Mouse (Mus musculus) embryonic fibroblast, embryonic 13.5 days (primary cell): ENCODE data around the gene Prnd. TPM values are rescaled to one million over a fixed set of nuclear protein-coding genes. Genes with fewer than 3 reads are reported as not detected.

Experiments used
- H3K27ac ChIP-seq: 2 replicates; pipeline ENCODE4 v1.5.1; 2012; ENCODE audit warnings: low read length, control low read depth, inconsistent platforms; ENCODE audit not compliant: insufficient read depth
- H3K4me1 ChIP-seq: 2 replicates; pipeline ENCODE4 v1.6.1; 2011; ENCODE audit warnings: low read length; ENCODE audit not compliant: control insufficient read depth, insufficient read depth
- H3K4me3 ChIP-seq: 2 replicates; pipeline ENCODE4 v1.5.1; 2011; ENCODE audit warnings: mild to moderate bottlenecking, control low read depth, low read length; ENCODE audit not compliant: insufficient read depth
- CTCF ChIP-seq: IDR thresholded peaks from 2 replicates; pipeline ENCODE4 v1.5.1; 2011; ENCODE audit warnings: mild to moderate bottlenecking, control low read depth, low read length, moderate library complexity, borderline replicate concordance; ENCODE audit not compliant: insufficient read depth
- POLR2A ChIP-seq: IDR thresholded peaks from 2 replicates; pipeline ENCODE4 v1.6.1; 2011; ENCODE audit warnings: low read depth, mild to moderate bottlenecking, control low read depth, low read length, moderate library complexity
- polyA plus RNA-seq: library from polyadenylated mRNA; stranded (reverse); fragments of >200 nt; gene quantifications from 2 replicates; pipeline ENCODE4 v1.2.4, GENCODE M21; 2011; ENCODE audit warnings: low read depth; ENCODE audit not compliant: missing spikeins, insufficient read length

Prnd gene
- polyA plus RNA-seq, 1 experiment: 1.3 TPM

- TF ChIP-seq POLR2A (no peak), CTCF (no peak)
- no peaks in the 10 kb centered on the region for H3K4me1 ChIP-seq
- H3K4me3 ChIP-seq: no peak overlapping the region
- H3K27ac ChIP-seq: no peak overlapping the region
Measured at GRCm38 (mm10) chr2:131996369-131996768, 45.7 kb downstream of the Prnd start.

DNA sequence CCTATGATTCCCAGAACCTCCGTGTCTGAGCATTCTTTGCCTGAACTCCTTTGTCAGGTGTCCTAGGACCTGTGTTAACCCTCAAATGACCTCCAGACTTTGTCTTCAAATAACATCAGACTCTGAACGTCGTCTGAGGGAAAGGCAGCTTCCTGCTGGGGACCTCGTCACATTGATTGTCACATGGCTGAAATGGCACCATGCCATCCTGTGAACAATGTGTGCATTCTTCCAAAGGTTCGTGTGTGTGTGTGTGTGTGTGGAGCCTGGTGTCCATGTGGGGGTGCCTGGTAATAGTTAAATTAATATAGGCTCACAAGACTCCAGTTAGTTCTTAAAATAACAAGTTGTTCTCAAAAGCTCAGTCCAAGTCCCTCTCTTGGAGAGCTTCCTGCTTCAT is 46.7 kb downstream of the Prnd start:
- no peaks in the 10 kb centered on the region for H3K4me1 ChIP-seq
- H3K4me3 ChIP-seq: no peak overlapping the region
- TF ChIP-seq CTCF (no peak), POLR2A (no peak)
- H3K27ac ChIP-seq: no peak overlapping the region

DNA sequence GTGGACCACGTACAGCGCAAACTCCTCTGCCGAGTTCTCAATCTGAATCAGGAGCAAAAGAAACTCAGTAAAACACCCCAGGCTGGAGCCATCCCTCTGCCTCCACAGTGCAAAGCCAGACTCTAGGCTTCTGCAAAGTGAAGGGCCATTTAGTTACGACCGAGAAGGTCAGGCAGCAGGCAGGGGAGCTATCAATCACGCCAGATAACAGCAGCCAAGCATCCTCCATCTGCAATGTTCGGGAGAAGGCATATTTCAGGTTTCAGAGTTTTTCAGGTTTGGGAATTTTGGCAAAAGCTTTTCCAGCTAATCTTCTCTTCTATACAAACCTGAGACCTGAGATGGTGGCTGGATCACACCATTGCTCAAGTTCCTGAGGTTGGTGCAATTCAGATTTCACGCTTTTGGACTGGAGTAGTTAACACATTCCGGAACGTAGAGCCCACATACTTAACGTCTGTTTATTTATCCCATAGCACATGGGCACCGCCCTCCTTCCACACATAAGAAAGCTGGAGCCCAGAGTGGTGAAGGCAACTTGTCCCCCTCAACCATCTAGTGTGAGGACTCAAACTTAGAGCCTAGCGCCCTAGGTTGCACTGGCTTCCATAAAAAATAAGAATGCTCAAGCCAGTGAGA is 51.2 kb downstream of the Prnd start:
- peaks cover 17% of the 10 kb centered on the region for H3K4me1 ChIP-seq
- TF ChIP-seq CTCF: no peak
- no peak for TF ChIP-seq POLR2A

DNA sequence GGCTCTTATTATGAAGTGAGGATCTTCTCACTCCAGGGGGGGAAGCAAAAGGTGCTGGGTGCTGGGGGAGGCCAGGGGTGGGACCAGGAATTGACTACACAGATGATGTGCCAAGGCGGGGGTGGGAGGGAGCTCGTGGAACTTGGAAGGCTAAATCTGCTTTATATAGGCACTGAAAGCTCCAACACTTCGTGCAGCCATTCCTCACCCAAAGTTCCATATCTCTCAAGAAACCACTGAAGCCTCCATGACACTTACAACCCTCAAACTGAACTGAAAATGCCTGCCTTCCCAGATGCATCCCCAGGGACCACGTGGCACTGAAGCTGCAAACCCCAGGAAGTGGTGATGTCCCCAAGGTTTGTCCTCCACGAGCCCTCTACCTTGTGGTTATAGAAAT is 53.3 kb downstream of the Prnd start:
- TF ChIP-seq CTCF: no peak
- no peak for TF ChIP-seq POLR2A
- Histone ChIP-seq H3K4me1 (peaks cover 19% of the 10 kb centered on the region), H3K27ac (no peak overlapping the region), H3K4me3 (no peak overlapping the region)

More for the DNA sequence above, 51.2 kb downstream of the Prnd start:
- H3K27ac ChIP-seq: no peak overlapping the region
- H3K4me3 ChIP-seq: no peak overlapping the region

- Histone ChIP-seq H3K27ac (peak overlapping the region; percentile 90), H3K4me1 (peaks cover 19% of the 10 kb centered on the region), H3K4me3 (no peak overlapping the region)
- no peak for TF ChIP-seq POLR2A
- TF ChIP-seq CTCF: no peak
Measured at GRCm38 (mm10) chr2:132004495-132005136, 54.0 kb downstream of the Prnd start.

DNA sequence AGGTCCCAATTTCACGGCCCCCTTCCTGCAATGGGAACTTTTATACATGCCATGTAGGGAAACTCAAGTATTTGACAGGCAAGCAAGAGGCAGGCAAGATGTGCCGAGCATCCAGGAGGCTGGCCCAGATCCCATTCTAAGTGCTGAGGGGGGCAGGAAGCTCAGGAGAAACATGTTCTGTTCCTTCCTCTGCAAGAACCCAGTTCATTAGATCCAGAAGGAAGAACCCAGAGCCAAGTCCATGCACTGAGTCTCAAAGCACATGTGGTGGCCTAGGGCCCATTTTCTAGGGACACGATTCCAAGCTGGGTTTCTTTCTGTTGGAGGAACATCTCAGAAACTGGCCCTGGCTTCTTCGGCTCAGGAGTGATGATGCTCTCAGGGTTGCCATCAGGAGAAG is 54.8 kb downstream of the Prnd start:
- Histone ChIP-seq H3K4me3 (no peak overlapping the region), H3K27ac (peak overlapping the region; percentile 90), H3K4me1 (peaks cover 19% of the 10 kb centered on the region)
- no peak for TF ChIP-seq POLR2A
- TF ChIP-seq CTCF: no peak

Other genes starting within 250 kb of the Prnd start
- gene Erv3, start 91.1 kb upstream of the Prnd start, polyA plus RNA-seq: not detected in 2 replicates
- 207 and 213 TPM in 2 replicates for gene Prnp, start 40.9 kb upstream of the Prnd start, polyA plus RNA-seq
- not detected in 2 replicates for gene Prn, start 40.9 kb upstream of the Prnd start, polyA plus RNA-seq
- gene Rassf2, start 79.4 kb downstream of the Prnd start, polyA plus RNA-seq: 3.6 and 11.9 TPM in 2 replicates
- 18.1 and 21.8 TPM in 2 replicates for gene Slc23a2, start 194.2 kb downstream of the Prnd start, polyA plus RNA-seq